Mouse (Mus musculus): ENCODE data around the gene Rhox2b. TPM values are rescaled to one million over a fixed set of nuclear protein-coding genes. Genes with fewer than 3 reads are reported as not detected.

Rhox2b gene
- not detected in 2 replicates for polyA plus RNA-seq (2012)

GRCm38 (mm10) chrX:37411767-37412166, at the start of gene Rhox2b:
TSS of gene Rhox2b (plus strand) at chrX:37412067.

GRCm38 (mm10) chrX:37379728-37380127, 32.1 kb upstream of the Rhox2b start, which contains the start of gene Rhox3a2:
TSS of gene Rhox3a2 (plus strand) at chrX:37380028.

GRCm38 (mm10) chrX:37390548-37390947, 21.3 kb upstream of the Rhox2b start, which contains the start of gene Rhox4a2:
TSS of gene Rhox4a2 (plus strand) at chrX:37390848.

GRCm38 (mm10) chrX:37432194-37432593, 20.3 kb downstream of the Rhox2b start, which contains the start of gene Rhox4b:
TSS of gene Rhox4b (plus strand) at chrX:37432494.

GRCm38 (mm10) chrX:37453380-37453779, 41.5 kb downstream of the Rhox2b start, which contains the start of gene Rhox2c:
TSS of gene Rhox2c (plus strand) at chrX:37453680.

GRCm38 (mm10) chrX:37458285-37458684, 46.4 kb downstream of the Rhox2b start, which contains the start of gene Rhox3c:
TSS of gene Rhox3c (plus strand) at chrX:37458585.

Other genes starting within 250 kb of the Rhox2b start
- gene Akap14, start 243.2 kb upstream of the Rhox2b start, polyA plus RNA-seq (2012) = not detected in 2 replicates
- 322 and 341 TPM in 2 replicates for gene Ndufa1, start 220.9 kb upstream of the Rhox2b start, polyA plus RNA-seq (2012)
- gene Rnf113a1, start 220.8 kb upstream of the Rhox2b start, polyA plus RNA-seq (2012) = 5.8 and 6.3 TPM in 2 replicates
- not detected in 2 replicates for gene Gm9, start 201.0 kb upstream of the Rhox2b start, polyA plus RNA-seq (2012)
- gene Rhox1, start 189.8 kb upstream of the Rhox2b start, polyA plus RNA-seq (2012) = not detected in 2 replicates
- not detected in 2 replicates for gene Rhox2a, start 167.1 kb upstream of the Rhox2b start, polyA plus RNA-seq (2012)
- gene Rhox3a, start 162.1 kb upstream of the Rhox2b start, polyA plus RNA-seq (2012) = not detected in 2 replicates
- not detected in 2 replicates for gene Rhox4a, start 146.7 kb upstream of the Rhox2b start, polyA plus RNA-seq (2012)
- gene Rhox3a2, start 32.0 kb upstream of the Rhox2b start, polyA plus RNA-seq (2012) = not detected in 2 replicates
- not detected in 2 replicates for gene Rhox4a2, start 21.2 kb upstream of the Rhox2b start, polyA plus RNA-seq (2012)
- gene Rhox4b, start 20.4 kb downstream of the Rhox2b start, polyA plus RNA-seq (2012) = not detected in 2 replicates
- gene Rhox2c, start 41.6 kb downstream of the Rhox2b start, polyA plus RNA-seq (2012) = not detected in 2 replicates
- not detected in 2 replicates for gene Rhox3c, start 46.5 kb downstream of the Rhox2b start, polyA plus RNA-seq (2012)
- gene Rhox4c, start 68.3 kb downstream of the Rhox2b start, polyA plus RNA-seq (2012) = not detected in 2 replicates
- gene Rhox2d, start 81.4 kb downstream of the Rhox2b start, polyA plus RNA-seq (2012) = not detected in 2 replicates
- gene Rhox4d, start 102.3 kb downstream of the Rhox2b start, polyA plus RNA-seq (2012) = not detected in 2 replicates
- not detected in 2 replicates for gene Rhox2e, start 118.4 kb downstream of the Rhox2b start, polyA plus RNA-seq (2012)
- not detected in 2 replicates for gene Rhox3e, start 130.0 kb downstream of the Rhox2b start, polyA plus RNA-seq (2012)
- gene Rhox4e, start 145.3 kb downstream of the Rhox2b start, polyA plus RNA-seq (2012) = not detected in 2 replicates
- not detected in 2 replicates for gene Rhox2f, start 159.3 kb downstream of the Rhox2b start, polyA plus RNA-seq (2012)
- not detected in 2 replicates for gene Rhox3f, start 168.9 kb downstream of the Rhox2b start, polyA plus RNA-seq (2012)
- not detected in 2 replicates for gene Rhox4f, start 195.6 kb downstream of the Rhox2b start, polyA plus RNA-seq (2012)
- gene Rhox3g, start 216.5 kb downstream of the Rhox2b start, polyA plus RNA-seq (2012) = not detected in 2 replicates
- not detected in 2 replicates for gene Rhox2g, start 231.4 kb downstream of the Rhox2b start, polyA plus RNA-seq (2012)
- gene Rhox4g, start 239.3 kb downstream of the Rhox2b start, polyA plus RNA-seq (2012) = not detected in 2 replicates